Mouse (Mus musculus): Measurements from ENCODE around the gene Srsf3. TPM values are rescaled to one million over a fixed set of nuclear protein-coding genes. Genes with fewer than 3 reads are reported as not detected.
A peak's percentile ranks its signal among the peaks of the same experiment; 100 is the strongest.
"Not testable (repeated sequence)": the region's sequence is repeated elsewhere in the genome, so short reads cannot be mapped to it uniquely, and the experiment has no call there.

Srsf3 gene
- polyA plus RNA-seq, 1 experiment, result 69.4 TPM

- Histone ChIP-seq H3K4me1 (ENCODE audit: control insufficient read depth, insufficient read depth, insufficient read length, low read length) (no peaks in the 10 kb centered on the region), H3K27me3 (ENCODE audit: control insufficient read depth, insufficient read depth, low read length) (no peaks in the 10 kb centered on the region), H3K27ac (ENCODE audit: insufficient read depth, low read depth, low read length) (no peak overlapping the region), H3K36me3 (ENCODE audit: control insufficient read depth, insufficient read depth, low read length) (peaks cover 45% of the 10 kb centered on the region), H3K4me3 (ENCODE audit: low read depth, low read length) (no peak overlapping the region)
- WGBS, result 80% methylated on average over 9 of the region's 9 CpGs
- TF ChIP-seq POLR2A (IDR thresholded peaks at IDR 0.05; ENCODE audit: low read depth, low read length) (no peak), CTCF (IDR thresholded peaks at IDR 0.05; ENCODE audit: extremely low read depth, insufficient read length, insufficient replicate concordance, low read depth, low read length) (no peak)
Observed at GRCm38 (mm10) chr17:28991286-28991685, 41.1 kb upstream of the Srsf3 start.

- WGBS, result 75% methylated on average over 7 of the region's 7 CpGs
- no peaks in the 10 kb centered on the region for H3K27me3 ChIP-seq (ENCODE audit: control insufficient read depth, insufficient read depth, low read length)
- TF ChIP-seq POLR2A (IDR thresholded peaks at IDR 0.05; ENCODE audit: low read depth, low read length), result no peak
- TF ChIP-seq CTCF (IDR thresholded peaks at IDR 0.05; ENCODE audit: extremely low read depth, insufficient read length, insufficient replicate concordance, low read depth, low read length), result no peak
- H3K4me1 ChIP-seq (ENCODE audit: control insufficient read depth, insufficient read depth, insufficient read length, low read length), result no peaks in the 10 kb centered on the region
- no peak overlapping the region for H3K4me3 ChIP-seq (ENCODE audit: low read depth, low read length)
- H3K27ac ChIP-seq (ENCODE audit: insufficient read depth, low read depth, low read length), result no peak overlapping the region
- peaks cover 42% of the 10 kb centered on the region for H3K36me3 ChIP-seq (ENCODE audit: control insufficient read depth, insufficient read depth, low read length)
Observed at GRCm38 (mm10) chr17:28992105-28992504, 40.3 kb upstream of the Srsf3 start.

GRCm38 (mm10) chr17:28993004-28993403 lies 39.4 kb upstream of the Srsf3 start:
- H3K27ac ChIP-seq (ENCODE audit: insufficient read depth, low read depth, low read length); H3K27me3 ChIP-seq (ENCODE audit: control insufficient read depth, insufficient read depth, low read length); H3K4me1 ChIP-seq (ENCODE audit: control insufficient read depth, insufficient read depth, insufficient read length, low read length); H3K4me3 ChIP-seq (ENCODE audit: low read depth, low read length): not testable (repeated sequence)
- WGBS, result 100% methylated on average over 1 of the region's 1 CpGs
- H3K36me3 ChIP-seq (ENCODE audit: control insufficient read depth, insufficient read depth, low read length), result peaks cover 43% of the 10 kb centered on the region

- Histone ChIP-seq H3K27me3 (ENCODE audit: control insufficient read depth, insufficient read depth, low read length) (no peaks in the 10 kb centered on the region), H3K27ac (ENCODE audit: insufficient read depth, low read depth, low read length) (no peak overlapping the region), H3K4me1 (ENCODE audit: control insufficient read depth, insufficient read depth, insufficient read length, low read length) (no peaks in the 10 kb centered on the region), H3K4me3 (ENCODE audit: low read depth, low read length) (no peak overlapping the region), H3K36me3 (ENCODE audit: control insufficient read depth, insufficient read depth, low read length) (peaks cover 46% of the 10 kb centered on the region)
- TF ChIP-seq CTCF (IDR thresholded peaks at IDR 0.05; ENCODE audit: extremely low read depth, insufficient read length, insufficient replicate concordance, low read depth, low read length), result no peak
- no peak for TF ChIP-seq POLR2A (IDR thresholded peaks at IDR 0.05; ENCODE audit: low read depth, low read length)
- 82% methylated on average over 4 of the region's 4 CpGs for WGBS
Observed at GRCm38 (mm10) chr17:28994615-28995014, 37.8 kb upstream of the Srsf3 start.

- TF ChIP-seq CTCF (IDR thresholded peaks at IDR 0.05; ENCODE audit: extremely low read depth, insufficient read length, insufficient replicate concordance, low read depth, low read length), result no peak
- TF ChIP-seq POLR2A (IDR thresholded peaks at IDR 0.05; ENCODE audit: low read depth, low read length), result no peak
- H3K4me1 ChIP-seq (ENCODE audit: control insufficient read depth, insufficient read depth, insufficient read length, low read length), result peaks cover 4% of the 10 kb centered on the region; the same call in 1 of the 2 replicates
- H3K4me3 ChIP-seq (ENCODE audit: low read depth, low read length), result no peak overlapping the region
- peaks cover 29% of the 10 kb centered on the region for H3K36me3 ChIP-seq (ENCODE audit: control insufficient read depth, insufficient read depth, low read length)
- H3K27ac ChIP-seq (ENCODE audit: insufficient read depth, low read depth, low read length), result no peak overlapping the region
- H3K27me3 ChIP-seq (ENCODE audit: control insufficient read depth, insufficient read depth, low read length), result no peaks in the 10 kb centered on the region
- 80% methylated on average over 6 of the region's 6 CpGs for WGBS
Observed at GRCm38 (mm10) chr17:29000465-29000864, 32.0 kb upstream of the Srsf3 start.

- no peaks in the 10 kb centered on the region for H3K27me3 ChIP-seq (ENCODE audit: control insufficient read depth, insufficient read depth, low read length)
- no peak overlapping the region for H3K4me3 ChIP-seq (ENCODE audit: low read depth, low read length)
- TF ChIP-seq POLR2A (IDR thresholded peaks at IDR 0.05; ENCODE audit: low read depth, low read length) (no peak), CTCF (IDR thresholded peaks at IDR 0.05; ENCODE audit: extremely low read depth, insufficient read length, insufficient replicate concordance, low read depth, low read length) (no peak)
- 0 out of 2 replicates have a peak overlapping the region, but pooled peaks have one; percentile 10 for H3K27ac ChIP-seq (ENCODE audit: insufficient read depth, low read depth, low read length)
- 28% methylated on average over 1 of the region's 1 CpGs for WGBS
- peaks cover 10% of the 10 kb centered on the region; the same call in 1 of the 2 replicates for H3K4me1 ChIP-seq (ENCODE audit: control insufficient read depth, insufficient read depth, insufficient read length, low read length)
- H3K36me3 ChIP-seq (ENCODE audit: control insufficient read depth, insufficient read depth, low read length), result peaks cover 10% of the 10 kb centered on the region
Observed at GRCm38 (mm10) chr17:29003740-29004139, 28.7 kb upstream of the Srsf3 start.

GRCm38 (mm10) chr17:29005002-29005401 lies 27.4 kb upstream of the Srsf3 start:
- Histone ChIP-seq H3K36me3 (ENCODE audit: control insufficient read depth, insufficient read depth, low read length) (peaks cover 2% of the 10 kb centered on the region), H3K27ac (ENCODE audit: insufficient read depth, low read depth, low read length) (peak overlapping the region; percentile 78; the same call in 1 of the 2 replicates), H3K4me1 (ENCODE audit: control insufficient read depth, insufficient read depth, insufficient read length, low read length) (peaks cover 10% of the 10 kb centered on the region; the same call in 1 of the 2 replicates), H3K27me3 (ENCODE audit: control insufficient read depth, insufficient read depth, low read length) (no peaks in the 10 kb centered on the region), H3K4me3 (ENCODE audit: low read depth, low read length) (no peak overlapping the region)
- TF ChIP-seq POLR2A (IDR thresholded peaks at IDR 0.05; ENCODE audit: low read depth, low read length) (no peak), CTCF (IDR thresholded peaks at IDR 0.05; ENCODE audit: extremely low read depth, insufficient read length, insufficient replicate concordance, low read depth, low read length) (no peak)
- WGBS, result 37% methylated on average over 3 of the region's 3 CpGs

- 0% methylated on average over 7 of the region's 7 CpGs for WGBS
- peak overlapping the region; percentile 75 for H3K4me3 ChIP-seq (ENCODE audit: low read depth, low read length)
- TF ChIP-seq CTCF (IDR thresholded peaks at IDR 0.05; ENCODE audit: extremely low read depth, insufficient read length, insufficient replicate concordance, low read depth, low read length), result no peak
- no peak for TF ChIP-seq POLR2A (IDR thresholded peaks at IDR 0.05; ENCODE audit: low read depth, low read length)
Observed at GRCm38 (mm10) chr17:29006812-29007211, 25.6 kb upstream of the Srsf3 start.

More at GRCm38 (mm10) chr17:29006812-29007211, 25.6 kb upstream of the Srsf3 start:
- H3K27ac ChIP-seq (ENCODE audit: insufficient read depth, low read depth, low read length), result peak overlapping the region; percentile 88
- H3K4me1 ChIP-seq (ENCODE audit: control insufficient read depth, insufficient read depth, insufficient read length, low read length), result peaks cover 10% of the 10 kb centered on the region; the same call in 1 of the 2 replicates
- H3K27me3 ChIP-seq (ENCODE audit: control insufficient read depth, insufficient read depth, low read length), result no peaks in the 10 kb centered on the region
- no peaks in the 10 kb centered on the region for H3K36me3 ChIP-seq (ENCODE audit: control insufficient read depth, insufficient read depth, low read length)
